Mouse (Mus musculus) midbrain, embryonic 15.5 days (tissue): ENCODE measurements around the gene Fam183b. TPM values are rescaled to one million over a fixed set of nuclear protein-coding genes. Genes with fewer than 3 reads are reported as not detected.
"Not testable (repeated sequence)": the region's sequence is repeated elsewhere in the genome, so short reads cannot be mapped to it uniquely, and the experiment has no call there.

ENCODE experiments used
- ATAC-seq: fragments of 200-750 bp; cut with Nextera tagmentation; replicated peaks from 2 replicates; pipeline ENCODE4 v1.8.0; 2017; ENCODE audit warnings: moderate TSS enrichment
- H3K27ac ChIP-seq: fragments of 300-500 bp; sonication (generic); 2 replicates; pipeline ENCODE4 v1.5.1; 2015; ENCODE audit warnings: mild to moderate bottlenecking, inconsistent platforms
- H3K27me3 ChIP-seq: fragments of 300-500 bp; sonication (generic); replicated peaks from 2 replicates; pipeline ENCODE4 v1.6.1; 2015; ENCODE audit warnings: inconsistent platforms
- H3K36me3 ChIP-seq: fragments of 300-500 bp; sonication (generic); replicated peaks from 2 replicates; pipeline ENCODE4 v1.6.1; 2015; ENCODE audit warnings: inconsistent platforms
- H3K4me1 ChIP-seq: fragments of 300-500 bp; sonication (generic); 2 replicates; pipeline ENCODE4 v1.6.1; 2015; ENCODE audit warnings: inconsistent platforms
- H3K4me2 ChIP-seq: fragments of 300-500 bp; sonication (generic); 2 replicates; pipeline ENCODE4 v1.6.1; 2015; ENCODE audit warnings: inconsistent platforms, mild to moderate bottlenecking, moderate library complexity
- H3K4me3 ChIP-seq: fragments of 300-500 bp; sonication (generic); 2 replicates; pipeline ENCODE4 v1.5.1; 2015; ENCODE audit warnings: mild to moderate bottlenecking, inconsistent platforms
- H3K9ac ChIP-seq: fragments of 300-500 bp; sonication (generic); 2 replicates; pipeline ENCODE4 v1.6.1; 2015; ENCODE audit warnings: mild to moderate bottlenecking, inconsistent platforms
- H3K9me3 ChIP-seq: fragments of 300-500 bp; sonication (generic); 2 replicates; pipeline ENCODE4 v1.6.1; 2016; ENCODE audit warnings: inconsistent platforms
- WGBS: fragments of 180-500 bp; shearing (Covaris S2); methylation state at CpG from one replicate; pipeline ENCODE4 v1.1.7; 2015; ENCODE audit warnings: mixed read lengths; 5-methylcytosine and 5-hydroxymethylcytosine counted together
- polyA plus RNA-seq: library from polyadenylated mRNA; unstranded; fragments of >200 nt; fragmentation: Nextera tagmentation; extraction: Ambion mirVana; gene quantifications from 2 replicates; pipeline ENCODE4 v1.2.1, GENCODE M21; 2015

The Fam183b gene
- polyA plus RNA-seq, 1 experiment from 2014 or later = 12.2 TPM

GRCm38 (mm10) chr11:58799747-58800146, 2.0 kb downstream of the Fam183b start:
- H3K36me3 ChIP-seq = no peaks in the 10 kb centered on the region
- H3K27me3 ChIP-seq = no peaks in the 10 kb centered on the region
- H3K4me2 ChIP-seq = no peak overlapping the region
- no peak overlapping the region for H3K27ac ChIP-seq
- no peak overlapping the region for H3K4me3 ChIP-seq
- H3K4me1 ChIP-seq = peaks cover 7% of the 10 kb centered on the region; the same call in 1 of the 2 replicates
- no peak for ATAC-seq
- H3K9ac ChIP-seq = no peak overlapping the region
- 83% methylated on average over 5 of the region's 5 CpGs for WGBS
- no peaks in the 10 kb centered on the region for H3K9me3 ChIP-seq

GRCm38 (mm10) chr11:58796850-58797249, 4.9 kb downstream of the Fam183b start:
- 77% methylated on average over 7 of the region's 7 CpGs for WGBS
- no peaks in the 10 kb centered on the region for H3K36me3 ChIP-seq
- H3K9ac ChIP-seq = no peak overlapping the region
- no peak overlapping the region for H3K27ac ChIP-seq
- H3K27me3 ChIP-seq = no peaks in the 10 kb centered on the region
- H3K9me3 ChIP-seq = no peaks in the 10 kb centered on the region
- H3K4me2 ChIP-seq = no peak overlapping the region
- no peak for ATAC-seq
- H3K4me3 ChIP-seq = no peak overlapping the region
- peaks cover 4% of the 10 kb centered on the region; the same call in 1 of the 2 replicates for H3K4me1 ChIP-seq

DNA sequence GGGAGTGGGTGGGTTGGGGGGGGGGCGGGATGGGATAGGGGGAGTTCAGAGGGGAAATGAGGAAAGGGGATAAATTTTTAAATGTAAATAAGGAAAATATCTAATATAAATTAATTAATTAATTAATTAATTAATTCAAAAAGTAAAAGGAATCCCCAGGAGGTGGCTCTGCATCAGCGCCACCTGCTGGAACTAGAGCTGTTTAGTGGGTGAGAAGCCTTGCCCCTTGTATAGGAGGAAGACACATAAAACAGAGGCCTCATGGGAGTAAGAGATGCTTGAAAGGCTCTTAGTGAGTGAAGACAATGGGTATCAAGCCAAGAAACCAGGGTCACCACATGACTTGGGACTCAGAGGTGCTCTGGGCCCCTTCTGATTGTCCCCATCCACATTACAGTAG, 5.9 kb downstream of the Fam183b start:
- Histone ChIP-seq H3K9ac (no peak overlapping the region), H3K4me1 (no peaks in the 10 kb centered on the region), H3K4me3 (no peak overlapping the region), H3K4me2 (no peak overlapping the region), H3K36me3 (no peaks in the 10 kb centered on the region), H3K27me3 (no peaks in the 10 kb centered on the region), H3K27ac (no peak overlapping the region), H3K9me3 (no peaks in the 10 kb centered on the region)
- ATAC-seq = no peak
- 69% methylated on average over 2 of the region's 2 CpGs for WGBS

DNA sequence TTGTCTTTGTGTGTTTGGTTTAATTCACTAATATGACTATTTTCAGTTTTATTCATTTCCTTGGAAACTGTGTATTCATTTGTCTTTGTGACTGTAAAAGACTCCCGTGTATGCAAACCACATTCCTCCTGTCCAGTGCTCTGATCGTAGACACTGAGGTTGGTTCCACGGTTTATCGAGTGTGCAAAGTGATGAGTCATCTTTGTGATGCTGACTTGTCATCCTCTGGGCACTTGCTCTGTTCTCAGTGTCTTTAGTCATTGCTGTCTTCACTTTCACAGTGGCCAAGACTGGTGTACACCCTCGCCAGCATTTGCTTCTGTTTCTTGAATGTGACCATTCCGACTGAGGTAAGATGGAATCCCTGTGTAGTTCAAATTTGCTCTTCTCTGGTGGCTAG, 11.1 kb downstream of the Fam183b start:
- no peaks in the 10 kb centered on the region for H3K27me3 ChIP-seq
- H3K9me3 ChIP-seq = no peaks in the 10 kb centered on the region
- no peak overlapping the region for H3K27ac ChIP-seq
- no peak overlapping the region for H3K9ac ChIP-seq
- no peak overlapping the region for H3K4me3 ChIP-seq
- no peaks in the 10 kb centered on the region for H3K36me3 ChIP-seq
- ATAC-seq = no peak
- H3K4me1 ChIP-seq = peaks cover 9% of the 10 kb centered on the region
- WGBS = 81% methylated on average over 6 of the region's 6 CpGs
- no peak overlapping the region for H3K4me2 ChIP-seq

- 56% methylated on average over 2 of the region's 2 CpGs for WGBS
- Histone ChIP-seq H3K9me3 (no peaks in the 10 kb centered on the region), H3K27ac (no peak overlapping the region), H3K9ac (no peak overlapping the region), H3K4me3 (no peak overlapping the region), H3K4me2 (no peak overlapping the region), H3K27me3 (no peaks in the 10 kb centered on the region), H3K36me3 (no peaks in the 10 kb centered on the region), H3K4me1 (peaks cover 9% of the 10 kb centered on the region)
- ATAC-seq = no peak
These were observed 11.7 kb downstream of the Fam183b start for GRCm38 (mm10) chr11:58790053-58790452.

DNA sequence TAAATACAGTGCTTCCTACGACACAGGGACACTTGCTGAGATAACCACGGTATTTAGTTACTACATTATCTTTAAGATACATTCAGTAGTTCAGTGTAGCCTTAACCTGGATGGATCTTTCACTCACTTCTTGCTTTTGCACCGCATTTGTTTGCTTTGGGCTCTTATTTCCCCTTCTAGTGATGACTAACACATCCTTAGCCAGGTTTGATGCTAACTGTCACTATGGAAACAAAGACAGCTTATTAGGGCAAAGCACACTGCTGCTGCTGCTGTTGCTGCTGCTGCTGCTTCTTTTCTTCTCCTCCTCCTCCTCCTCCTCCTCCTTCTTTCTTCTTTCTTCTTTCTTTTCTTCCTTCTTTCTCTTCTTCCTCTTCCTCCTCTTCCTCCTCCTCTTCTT, 12.2 kb downstream of the Fam183b start:
- no peak for ATAC-seq
- H3K27me3 ChIP-seq = no peaks in the 10 kb centered on the region
- no peak overlapping the region for H3K9ac ChIP-seq
- no peak overlapping the region for H3K4me3 ChIP-seq
- peaks cover 9% of the 10 kb centered on the region for H3K4me1 ChIP-seq
- H3K36me3 ChIP-seq = no peaks in the 10 kb centered on the region
- H3K4me2 ChIP-seq = no peak overlapping the region
- H3K9me3 ChIP-seq = no peaks in the 10 kb centered on the region
- peak overlapping the region; percentile 41; the same call in 1 of the 2 replicates for H3K27ac ChIP-seq
- 10% methylated on average over 3 of the region's 3 CpGs for WGBS

DNA sequence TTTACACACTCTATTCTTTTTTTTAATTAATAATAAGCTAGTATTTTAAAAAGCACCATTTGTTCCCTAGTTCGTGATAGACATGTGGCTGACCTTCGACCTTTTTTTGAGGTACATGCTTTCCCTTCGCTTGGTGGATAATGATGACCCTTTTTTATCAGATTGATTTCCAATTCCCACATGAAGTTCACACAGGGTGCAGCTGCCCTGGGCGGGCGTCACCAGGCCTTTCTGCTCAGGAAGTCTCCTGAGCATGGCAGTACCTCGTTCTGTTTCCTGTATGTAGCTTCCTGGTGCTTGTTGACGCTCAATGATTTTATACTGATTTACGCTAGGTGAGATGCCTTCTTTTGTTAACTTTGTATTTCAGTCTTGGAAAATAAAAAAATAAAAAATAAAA, 13.4 kb downstream of the Fam183b start:
- H3K4me1 ChIP-seq = peaks cover 9% of the 10 kb centered on the region
- WGBS = 85% methylated on average over 8 of the region's 8 CpGs
- no peak overlapping the region for H3K27ac ChIP-seq
- no peak overlapping the region for H3K9ac ChIP-seq
- no peak overlapping the region for H3K4me2 ChIP-seq
- ATAC-seq = no peak
- no peaks in the 10 kb centered on the region for H3K27me3 ChIP-seq
- no peaks in the 10 kb centered on the region for H3K9me3 ChIP-seq
- H3K36me3 ChIP-seq = no peaks in the 10 kb centered on the region
- H3K4me3 ChIP-seq = no peak overlapping the region

- 90% methylated on average over 10 of the region's 10 CpGs for WGBS
These were observed 14.1 kb downstream of the Fam183b start for GRCm38 (mm10) chr11:58787651-58788050.

DNA sequence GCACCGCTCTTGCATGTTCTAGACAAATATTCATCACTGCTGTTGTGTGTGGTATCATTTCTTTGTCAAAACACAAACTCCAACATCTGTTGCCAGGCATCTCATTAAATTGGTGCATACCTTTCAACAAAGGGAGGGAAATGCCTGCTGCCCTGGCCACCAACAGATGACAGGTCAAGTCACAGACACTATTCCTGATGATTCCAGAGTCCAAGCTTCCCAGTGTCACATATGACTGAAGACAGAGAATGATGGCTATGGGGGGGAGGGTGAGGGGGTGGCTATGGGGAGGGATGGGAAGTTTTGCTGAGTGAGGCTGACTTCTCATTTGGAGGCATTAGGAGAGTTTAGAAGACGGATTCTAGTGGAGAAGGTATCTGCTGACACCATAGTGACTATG, 17.6 kb downstream of the Fam183b start:
- H3K9ac ChIP-seq = no peak overlapping the region
- H3K36me3 ChIP-seq = no peaks in the 10 kb centered on the region
- H3K9me3 ChIP-seq = no peaks in the 10 kb centered on the region
- no peak for ATAC-seq
- no peak overlapping the region for H3K4me2 ChIP-seq
- WGBS = 88% methylated on average over 2 of the region's 2 CpGs
- H3K4me3 ChIP-seq = no peak overlapping the region
- H3K4me1 ChIP-seq = peaks cover under 1% of the 10 kb centered on the region
- H3K27me3 ChIP-seq = no peaks in the 10 kb centered on the region
- no peak overlapping the region for H3K27ac ChIP-seq

More at GRCm38 (mm10) chr11:58787651-58788050, 14.1 kb downstream of the Fam183b start:
- H3K27ac ChIP-seq = no peak overlapping the region
- no peaks in the 10 kb centered on the region for H3K36me3 ChIP-seq
- peaks cover 9% of the 10 kb centered on the region for H3K4me1 ChIP-seq
- no peak overlapping the region for H3K4me2 ChIP-seq
- H3K9me3 ChIP-seq = no peaks in the 10 kb centered on the region
- ATAC-seq = no peak
- H3K27me3 ChIP-seq = no peaks in the 10 kb centered on the region
- H3K9ac ChIP-seq = no peak overlapping the region
- no peak overlapping the region for H3K4me3 ChIP-seq

- 85% methylated on average over 6 of the region's 6 CpGs for WGBS
- no peaks in the 10 kb centered on the region for H3K4me1 ChIP-seq
- no peaks in the 10 kb centered on the region for H3K27me3 ChIP-seq
- H3K36me3 ChIP-seq = no peaks in the 10 kb centered on the region
- no peak within 1 kb of the TSS for H3K9ac ChIP-seq
- no peak within 1 kb of the TSS for H3K4me3 ChIP-seq
- no peak for ATAC-seq
- H3K9me3 ChIP-seq = no peaks in the 10 kb centered on the region
- H3K27ac ChIP-seq = no peak within 1 kb of the TSS
- H3K4me2 ChIP-seq = no peak within 1 kb of the TSS
These were observed 19.2 kb downstream of the Fam183b start, which contains the start of gene Olfr314 for GRCm38 (mm10) chr11:58782480-58783089. Olfr314 (plus strand) TSS chr11:58782952.

- ATAC-seq = no peak
- no peaks in the 10 kb centered on the region for H3K4me1 ChIP-seq
- no peak within 1 kb of the TSS for H3K4me2 ChIP-seq
- no peaks in the 10 kb centered on the region for H3K9me3 ChIP-seq
- H3K9ac ChIP-seq = no peak within 1 kb of the TSS
- no peak within 1 kb of the TSS for H3K27ac ChIP-seq
- H3K36me3 ChIP-seq = no peaks in the 10 kb centered on the region
- H3K27me3 ChIP-seq = no peaks in the 10 kb centered on the region
- H3K4me3 ChIP-seq = no peak within 1 kb of the TSS
These were observed 28.9 kb downstream of the Fam183b start, which contains the start of gene Olfr315 for GRCm38 (mm10) chr11:58772888-58773287. Olfr315 (plus strand) TSS chr11:58773188.

DNA sequence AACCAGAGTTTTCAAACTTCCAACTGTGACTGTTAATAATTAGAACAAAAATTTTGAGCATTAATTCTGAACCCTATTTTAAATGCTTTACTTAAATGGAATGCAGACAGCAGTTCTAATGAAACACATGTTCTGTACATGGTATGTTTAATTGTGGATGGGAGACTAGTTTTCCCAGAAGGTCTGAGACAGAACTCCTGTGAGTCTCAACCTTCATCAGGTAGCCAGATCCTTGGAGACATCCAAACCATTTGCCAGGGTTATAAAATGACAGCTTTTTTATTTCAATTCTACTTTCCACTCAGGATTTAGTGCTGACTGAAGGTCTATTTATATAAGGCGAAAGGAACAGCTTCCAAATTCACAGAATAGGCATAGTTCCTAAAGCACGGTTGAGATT, 49.3 kb downstream of the Fam183b start, which contains the start of gene Olfr316:
Gene Olfr316, plus strand, starts transcription at position 301 of the 400 bp plus-strand sequence.
- Histone ChIP-seq H3K27me3 (no peaks in the 10 kb centered on the region), H3K9me3 (no peaks in the 10 kb centered on the region), H3K36me3 (no peaks in the 10 kb centered on the region), H3K4me1 (no peaks in the 10 kb centered on the region), H3K27ac (no peak within 1 kb of the TSS), H3K4me2 (no peak within 1 kb of the TSS), H3K9ac (no peak within 1 kb of the TSS), H3K4me3 (no peak within 1 kb of the TSS)
- no peak for ATAC-seq
- 87% methylated on average over 2 of the region's 2 CpGs for whole genome bisulfite sequencing

GRCm38 (mm10) chr11:58751096-58751495, 50.7 kb downstream of the Fam183b start:
- not testable (repeated sequence) for H3K36me3 ChIP-seq, H3K9ac ChIP-seq, H3K9me3 ChIP-seq, H3K4me3 ChIP-seq, H3K27ac ChIP-seq, H3K4me2 ChIP-seq, H3K27me3 ChIP-seq, H3K4me1 ChIP-seq, ATAC-seq
- 90% methylated on average over 18 of the region's 18 CpGs for WGBS
